ENCODE assay signal across 25 mouse cellular contexts in genomic region chr14:124107205-124107873, GRCm38 (mm10).
DNase-seq lines count a peak whose midpoint lies in the region; ATAC-seq and TF ChIP-seq lines count a peak whose summit lies in the region.
"Had no signal": no experiment of that assay in that cellular context is flagged by ENCODE, and none has a peak within 500 bp of the region (broad histone marks: within the 10 kb centered on the region; RNA-seq: fewer than 3 reads in every experiment).

No protein-coding gene starts in this region.

- no peak overlapping the region for H3K27ac ChIP-seq in kidney, postnatal 0 days
- H3K27ac ChIP-seq in intestine, embryonic 15.5 days, result no peak overlapping the region
- no peak overlapping the region for H3K27ac ChIP-seq in intestine, postnatal 0 days (ENCODE audit: low read depth, low read length)
- H3K27ac ChIP-seq in limb, embryonic 11.5 days (replicated peaks; ENCODE audit: low read depth, low read length), result no peak overlapping the region
- H3K27ac ChIP-seq in liver, embryonic 12.5 days, result no peak overlapping the region
- H3K27ac ChIP-seq: embryonic facial prominence, embryonic 10.5 days; embryonic facial prominence, embryonic 12.5 days; forebrain, embryonic 13.5 days had no signal

- no peak overlapping the region for H3K4me3 ChIP-seq in kidney, postnatal 0 days (replicated peaks; ENCODE audit: low read depth, low read length)
- H3K4me3 ChIP-seq in intestine, embryonic 15.5 days (replicated peaks), result no peak overlapping the region
- H3K4me3 ChIP-seq in intestine, postnatal 0 days (ENCODE audit: low read depth, low read length), result no peak overlapping the region
- no peak overlapping the region for H3K4me3 ChIP-seq in limb, embryonic 11.5 days (ENCODE audit: low read depth, low read length)
- H3K4me3 ChIP-seq in liver, embryonic 12.5 days, result no peak overlapping the region
- H3K4me3 ChIP-seq: embryonic facial prominence, embryonic 10.5 days; embryonic facial prominence, embryonic 12.5 days; forebrain, embryonic 13.5 days had no signal

- WGBS in kidney, postnatal 0 days, result 78% methylated on average over 1 of the region's 1 CpGs
- WGBS in intestine, embryonic 15.5 days, result 64% methylated on average over 1 of the region's 1 CpGs
- WGBS in intestine, postnatal 0 days, result 42% methylated on average over 1 of the region's 1 CpGs
- WGBS in limb, embryonic 11.5 days, result 78% methylated on average over 1 of the region's 1 CpGs
- WGBS in liver, embryonic 12.5 days (ENCODE audit: insufficient replicate concordance), result 70% methylated on average over 1 of the region's 1 CpGs

- no peak overlapping the region for H3K4me2 ChIP-seq in kidney, postnatal 0 days (ENCODE audit: low read length)
- H3K4me2 ChIP-seq in intestine, embryonic 15.5 days (replicated peaks), result no peak overlapping the region
- H3K4me2 ChIP-seq in intestine, postnatal 0 days (replicated peaks; ENCODE audit: low read depth), result no peak overlapping the region
- H3K4me2 ChIP-seq in limb, embryonic 11.5 days (ENCODE audit: low read depth, severe bottlenecking), result no peak overlapping the region
- H3K4me2 ChIP-seq in liver, embryonic 12.5 days, result no peak overlapping the region
- H3K4me2 ChIP-seq: embryonic facial prominence, embryonic 12.5 days; forebrain, embryonic 13.5 days had no signal

- no peak for ATAC-seq in kidney, postnatal 0 days (replicated peaks; ENCODE audit: low FRiP score, low read depth)
- peak; percentile 89 for ATAC-seq in intestine, embryonic 15.5 days
- peak; percentile 57; the same call in 1 of the 2 replicates for ATAC-seq in intestine, postnatal 0 days
- ATAC-seq in limb, embryonic 11.5 days (ENCODE audit: insufficient number of reproducible peaks, low FRiP score, low TSS enrichment, low read depth), result 0 out of 2 replicates have a peak, but pooled peaks have one; percentile 58
- no peak for ATAC-seq in liver, embryonic 12.5 days
- ATAC-seq: activated CD4-positive, CD25-positive, alpha-beta regulatory T cell, adult 4 months; CD4-positive, CD25-positive, alpha-beta regulatory T cell, adult 4 months; forebrain, embryonic 13.5 days; Patski had no signal

- no peaks in the 10 kb centered on the region for H3K9me3 ChIP-seq in kidney, postnatal 0 days (replicated peaks; ENCODE audit: low read length)
- H3K9me3 ChIP-seq in intestine, embryonic 15.5 days, result no peaks in the 10 kb centered on the region
- no peaks in the 10 kb centered on the region for H3K9me3 ChIP-seq in intestine, postnatal 0 days (ENCODE audit: control insufficient read depth)
- no peaks in the 10 kb centered on the region for H3K9me3 ChIP-seq in limb, embryonic 11.5 days (ENCODE audit: control insufficient read depth, low read length)
- H3K9me3 ChIP-seq in liver, embryonic 12.5 days (replicated peaks), result no peaks in the 10 kb centered on the region
- H3K9me3 ChIP-seq: embryonic facial prominence, embryonic 10.5 days; embryonic facial prominence, embryonic 12.5 days; forebrain, embryonic 13.5 days; G1E had no signal

- peak; percentile 0 for DNase-seq in kidney, postnatal 0 days (ENCODE audit: low spot score)
- no peak for DNase-seq in kidney, postnatal 25 days
- no peak for DNase-seq in limb, embryonic 11.5 days (ENCODE audit: low spot score)
- no peak for DNase-seq in natural killer cell, adult 2 months (ENCODE audit: low spot score in 2 of 2)
- no peak for DNase-seq in kidney, adult 8-10 months
- DNase-seq: adrenal gland, adult 8-10 months; adrenal gland, postnatal 14 days; adrenal gland, postnatal 36 days; B cell, adult 2 months; cerebellum, adult 11-12 months; cerebellum, adult 2 months; cerebellum, adult 9-10 months; cerebellum, postnatal 10 days; cerebellum, postnatal 25 days had no signal

- H3K9ac ChIP-seq in kidney, postnatal 0 days (ENCODE audit: low read depth, low read length), result no peak overlapping the region
- H3K9ac ChIP-seq in intestine, embryonic 15.5 days, result no peak overlapping the region
- H3K9ac ChIP-seq in intestine, postnatal 0 days (ENCODE audit: low read depth, low read length), result no peak overlapping the region
- no peak overlapping the region for H3K9ac ChIP-seq in limb, embryonic 11.5 days (ENCODE audit: low read length)
- H3K9ac ChIP-seq in liver, embryonic 12.5 days, result no peak overlapping the region
- H3K9ac ChIP-seq: embryonic facial prominence, embryonic 12.5 days; forebrain, embryonic 13.5 days had no signal

- H3K27me3 ChIP-seq in kidney, postnatal 0 days (ENCODE audit: insufficient read depth, low read length), result no peaks in the 10 kb centered on the region
- no peaks in the 10 kb centered on the region for H3K27me3 ChIP-seq in intestine, embryonic 15.5 days (replicated peaks)
- H3K27me3 ChIP-seq in intestine, postnatal 0 days (replicated peaks; ENCODE audit: control insufficient read depth, insufficient read depth, low read length), result no peaks in the 10 kb centered on the region
- H3K27me3 ChIP-seq in limb, embryonic 11.5 days (ENCODE audit: control insufficient read depth, insufficient read depth, low read length), result no peaks in the 10 kb centered on the region
- no peaks in the 10 kb centered on the region for H3K27me3 ChIP-seq in liver, embryonic 12.5 days (replicated peaks)
- H3K27me3 ChIP-seq: CH12.LX; embryonic facial prominence, embryonic 12.5 days; forebrain, embryonic 13.5 days had no signal

- H3K4me1 ChIP-seq in kidney, postnatal 0 days (replicated peaks; ENCODE audit: insufficient read depth, low read length), result no peaks in the 10 kb centered on the region
- H3K4me1 ChIP-seq in intestine, embryonic 15.5 days (replicated peaks), result 0 out of 2 replicates have a peak, but pooled peaks cover 3% of the 10 kb centered on the region
- H3K4me1 ChIP-seq in intestine, postnatal 0 days (replicated peaks; ENCODE audit: control insufficient read depth, insufficient read depth, low read length), result no peaks in the 10 kb centered on the region
- no peaks in the 10 kb centered on the region for H3K4me1 ChIP-seq in limb, embryonic 11.5 days (ENCODE audit: control insufficient read depth, insufficient read depth, low read length)
- H3K4me1 ChIP-seq in liver, embryonic 12.5 days, result no peaks in the 10 kb centered on the region
- H3K4me1 ChIP-seq: embryonic facial prominence, embryonic 10.5 days; embryonic facial prominence, embryonic 12.5 days; forebrain, embryonic 13.5 days had no signal

- H3K36me3 ChIP-seq in kidney, postnatal 0 days (ENCODE audit: insufficient read depth, low read length), result no peaks in the 10 kb centered on the region
- H3K36me3 ChIP-seq in intestine, embryonic 15.5 days, result no peaks in the 10 kb centered on the region
- no peaks in the 10 kb centered on the region for H3K36me3 ChIP-seq in intestine, postnatal 0 days (ENCODE audit: control insufficient read depth, insufficient read depth)
- H3K36me3 ChIP-seq in limb, embryonic 11.5 days (ENCODE audit: control insufficient read depth, insufficient read depth, low read length), result no peaks in the 10 kb centered on the region
- no peaks in the 10 kb centered on the region for H3K36me3 ChIP-seq in liver, embryonic 12.5 days
- H3K36me3 ChIP-seq: embryonic facial prominence, embryonic 10.5 days; embryonic facial prominence, embryonic 12.5 days; G1E had no signal

- no peak for TF ChIP-seq CTCF in kidney, postnatal 0 days (IDR thresholded peaks at IDR 0.05; ENCODE audit: low read depth)
- TF ChIP-seq CTCF in intestine, postnatal 0 days (IDR thresholded peaks at IDR 0.05; ENCODE audit: low read depth), result no peak

Comparison
In these comparisons a context has a peak if more than half of its experiments do, and no peak if none do; other contexts are left out.
1. ATAC-seq: peak in intestine, embryonic 15.5 days (single experiment), intestine, postnatal 0 days (single experiment) and limb, embryonic 11.5 days (single experiment); none in kidney, postnatal 0 days (single experiment) and liver, embryonic 12.5 days (single experiment).